Mouse (Mus musculus): ENCODE measurements around the gene Rsl1d1. TPM values are rescaled to one million over a fixed set of nuclear protein-coding genes. Genes with fewer than 3 reads are reported as not detected.
A peak's percentile ranks its signal among the peaks of the same experiment; 100 is the strongest.

Gene Rsl1d1
- total and polyA plus RNA-seq, 2 experiments from 2014 or later, result 47.4 to 133 TPM

GRCm38 (mm10) chr16:11201740-11202394 lies 1.3 kb downstream of the Rsl1d1 start:
- Histone ChIP-seq H3K4me1 (ENCODE audit: insufficient read depth, low read length) (peaks cover 12% of the 10 kb centered on the region; the same call in 1 of the 2 replicates), H3K27me3 (ENCODE audit: insufficient read depth, low read length) (no peaks in the 10 kb centered on the region), H3K9ac (replicated peaks; ENCODE audit: low read length) (peak overlapping the region; percentile 78), H3K4me3 (ENCODE audit: low read length) (peak overlapping the region; percentile 83), H3K4me2 (ENCODE audit: low read depth, low read length) (peak overlapping the region; percentile 67), H3K36me3 (ENCODE audit: insufficient read depth, low read length) (peaks cover 33% of the 10 kb centered on the region), H3K27ac (no peak overlapping the region), H3K9me3 (ENCODE audit: low read length) (no peaks in the 10 kb centered on the region)
- WGBS, result 74% methylated on average over 6 of the region's 6 CpGs
- DNase-seq (ENCODE audit: low spot score), result no peak
- peak; percentile 32; the same call in 1 of the 2 replicates for TF ChIP-seq CTCF (IDR thresholded peaks at IDR 0.05; ENCODE audit: low read depth)
- no peak for ATAC-seq

GRCm38 (mm10) chr16:11200247-11200646 lies 2.9 kb downstream of the Rsl1d1 start:
- H3K4me1 ChIP-seq (ENCODE audit: insufficient read depth, low read length), result peaks cover 12% of the 10 kb centered on the region; the same call in 1 of the 2 replicates
- no peak overlapping the region for H3K4me2 ChIP-seq (ENCODE audit: low read depth, low read length)
- H3K27me3 ChIP-seq (ENCODE audit: insufficient read depth, low read length), result no peaks in the 10 kb centered on the region
- TF ChIP-seq CTCF (IDR thresholded peaks at IDR 0.05; ENCODE audit: low read depth), result no peak
- 95% methylated on average over 3 of the region's 3 CpGs for WGBS
- no peak for ATAC-seq
- no peak for DNase-seq (ENCODE audit: low spot score)
- H3K27ac ChIP-seq, result no peak overlapping the region
- H3K4me3 ChIP-seq (ENCODE audit: low read length), result no peak overlapping the region
- no peaks in the 10 kb centered on the region for H3K9me3 ChIP-seq (ENCODE audit: low read length)
- H3K36me3 ChIP-seq (ENCODE audit: insufficient read depth, low read length), result peaks cover 47% of the 10 kb centered on the region
- no peak overlapping the region for H3K9ac ChIP-seq (replicated peaks; ENCODE audit: low read length)

GRCm38 (mm10) chr16:11198467-11198866 lies 4.7 kb downstream of the Rsl1d1 start:
- ATAC-seq (no peak), DNase-seq (ENCODE audit: low spot score) (no peak)
- no peak for TF ChIP-seq CTCF (IDR thresholded peaks at IDR 0.05; ENCODE audit: low read depth)
- Histone ChIP-seq H3K36me3 (ENCODE audit: insufficient read depth, low read length) (peaks cover 65% of the 10 kb centered on the region), H3K9me3 (ENCODE audit: low read length) (no peaks in the 10 kb centered on the region), H3K4me1 (ENCODE audit: insufficient read depth, low read length) (0 out of 2 replicates have a peak, but pooled peaks cover 4% of the 10 kb centered on the region), H3K9ac (replicated peaks; ENCODE audit: low read length) (no peak overlapping the region), H3K4me3 (ENCODE audit: low read length) (no peak overlapping the region), H3K4me2 (ENCODE audit: low read depth, low read length) (no peak overlapping the region), H3K27me3 (ENCODE audit: insufficient read depth, low read length) (no peaks in the 10 kb centered on the region), H3K27ac (no peak overlapping the region)
- 72% methylated on average over 2 of the region's 2 CpGs for WGBS

- Histone ChIP-seq H3K4me3 (ENCODE audit: low read length) (no peak overlapping the region), H3K27ac (no peak overlapping the region), H3K4me1 (ENCODE audit: insufficient read depth, low read length) (0 out of 2 replicates have a peak, but pooled peaks cover 4% of the 10 kb centered on the region), H3K27me3 (ENCODE audit: insufficient read depth, low read length) (no peaks in the 10 kb centered on the region), H3K36me3 (ENCODE audit: insufficient read depth, low read length) (peaks cover 75% of the 10 kb centered on the region), H3K9me3 (ENCODE audit: low read length) (no peaks in the 10 kb centered on the region), H3K4me2 (ENCODE audit: low read depth, low read length) (no peak overlapping the region), H3K9ac (replicated peaks; ENCODE audit: low read length) (no peak overlapping the region)
- no peak for TF ChIP-seq CTCF (IDR thresholded peaks at IDR 0.05; ENCODE audit: low read depth)
- ATAC-seq (no peak), DNase-seq (ENCODE audit: low spot score) (no peak)
- 89% methylated on average over 4 of the region's 4 CpGs for WGBS
Observed at GRCm38 (mm10) chr16:11197052-11197451, 6.1 kb downstream of the Rsl1d1 start.

GRCm38 (mm10) chr16:11193231-11193630 lies 9.9 kb downstream of the Rsl1d1 start:
- no peaks in the 10 kb centered on the region for H3K9me3 ChIP-seq (ENCODE audit: low read length)
- H3K36me3 ChIP-seq (ENCODE audit: insufficient read depth, low read length), result peaks cover 51% of the 10 kb centered on the region
- H3K4me2 ChIP-seq (ENCODE audit: low read depth, low read length), result no peak overlapping the region
- DNase-seq (ENCODE audit: low spot score) (no peak), ATAC-seq (no peak)
- H3K27ac ChIP-seq, result no peak overlapping the region
- no peak overlapping the region for H3K4me3 ChIP-seq (ENCODE audit: low read length)
- no peaks in the 10 kb centered on the region for H3K4me1 ChIP-seq (ENCODE audit: insufficient read depth, low read length)
- H3K9ac ChIP-seq (replicated peaks; ENCODE audit: low read length), result no peak overlapping the region
- WGBS, result 91% methylated on average over 2 of the region's 2 CpGs
- H3K27me3 ChIP-seq (ENCODE audit: insufficient read depth, low read length), result no peaks in the 10 kb centered on the region
- TF ChIP-seq CTCF (IDR thresholded peaks at IDR 0.05; ENCODE audit: low read depth), result no peak

GRCm38 (mm10) chr16:11190150-11190549 lies 13.0 kb downstream of the Rsl1d1 start:
- WGBS, result 62% methylated on average over 7 of the region's 7 CpGs
- DNase-seq (ENCODE audit: low spot score) (peak; percentile 40), ATAC-seq (0 out of 2 replicates have a peak, but pooled peaks have one; percentile 29)
- peaks cover 27% of the 10 kb centered on the region; the same call in 1 of the 2 replicates for H3K36me3 ChIP-seq (ENCODE audit: insufficient read depth, low read length)
- no peaks in the 10 kb centered on the region for H3K27me3 ChIP-seq (ENCODE audit: insufficient read depth, low read length)
- no peaks in the 10 kb centered on the region for H3K4me1 ChIP-seq (ENCODE audit: insufficient read depth, low read length)
- no peak overlapping the region for H3K27ac ChIP-seq
- no peaks in the 10 kb centered on the region for H3K9me3 ChIP-seq (ENCODE audit: low read length)
- no peak overlapping the region for H3K4me2 ChIP-seq (ENCODE audit: low read depth, low read length)
- TF ChIP-seq CTCF (IDR thresholded peaks at IDR 0.05; ENCODE audit: low read depth), result no peak
- no peak overlapping the region for H3K4me3 ChIP-seq (ENCODE audit: low read length)
- H3K9ac ChIP-seq (replicated peaks; ENCODE audit: low read length), result no peak overlapping the region

GRCm38 (mm10) chr16:11177404-11177803 lies 25.7 kb downstream of the Rsl1d1 start:
- H3K27ac ChIP-seq, result no peak overlapping the region
- WGBS, result 84% methylated on average over 2 of the region's 2 CpGs
- TF ChIP-seq CTCF (IDR thresholded peaks at IDR 0.05; ENCODE audit: low read depth), result no peak
- H3K4me2 ChIP-seq (ENCODE audit: low read depth, low read length), result no peak overlapping the region
- no peaks in the 10 kb centered on the region for H3K9me3 ChIP-seq (ENCODE audit: low read length)
- ATAC-seq (no peak), DNase-seq (ENCODE audit: low spot score) (no peak)
- no peak overlapping the region for H3K9ac ChIP-seq (replicated peaks; ENCODE audit: low read length)
- no peaks in the 10 kb centered on the region for H3K27me3 ChIP-seq (ENCODE audit: insufficient read depth, low read length)
- H3K4me1 ChIP-seq (ENCODE audit: insufficient read depth, low read length), result no peaks in the 10 kb centered on the region
- no peak overlapping the region for H3K4me3 ChIP-seq (ENCODE audit: low read length)
- H3K36me3 ChIP-seq (ENCODE audit: insufficient read depth, low read length), result no peaks in the 10 kb centered on the region
